12 mouse cellular contexts compared by ENCODE assay signal in genomic region chr14:14991642-14992041, GRCm38 (mm10).
"Had no signal": no experiment of that assay in that cellular context is flagged by ENCODE, and none has a peak within 500 bp of the region (broad histone marks: within the 10 kb centered on the region; RNA-seq: fewer than 3 reads in every experiment).

No protein-coding gene starts in this region.

- H3K9ac ChIP-seq: kidney, embryonic 15.5 days; limb, embryonic 15.5 days; liver, embryonic 13.5 days; midbrain, embryonic 13.5 days; neural tube, embryonic 15.5 days had no signal

- H3K27ac ChIP-seq: kidney, embryonic 15.5 days; limb, embryonic 15.5 days; liver, embryonic 13.5 days; midbrain, embryonic 13.5 days; neural tube, embryonic 15.5 days; stomach, postnatal 0 days had no signal

- H3K4me1 ChIP-seq: kidney, embryonic 15.5 days; limb, embryonic 15.5 days; liver, embryonic 13.5 days; midbrain, embryonic 13.5 days; neural tube, embryonic 15.5 days had no signal

- H3K9me3 ChIP-seq: kidney, embryonic 15.5 days; limb, embryonic 15.5 days; liver, embryonic 13.5 days; midbrain, embryonic 13.5 days; neural tube, embryonic 15.5 days had no signal

- ATAC-seq: intestine, embryonic 16.5 days; midbrain, embryonic 13.5 days had no signal

- DNase-seq: kidney, adult 2 months; kidney, postnatal 25 days; liver, embryonic 13.5 days; lung, adult 18-20 months; right cerebral cortex, adult 18-20 months; thymus, postnatal 25 days had no signal

- H3K36me3 ChIP-seq: kidney, embryonic 15.5 days; limb, embryonic 15.5 days; liver, embryonic 13.5 days; midbrain, embryonic 13.5 days; neural tube, embryonic 15.5 days had no signal

- H3K4me3 ChIP-seq: kidney, embryonic 15.5 days; limb, embryonic 15.5 days; liver, embryonic 13.5 days; midbrain, embryonic 13.5 days; neural tube, embryonic 15.5 days had no signal

- H3K4me2 ChIP-seq: kidney, embryonic 15.5 days; limb, embryonic 15.5 days; liver, embryonic 13.5 days; midbrain, embryonic 13.5 days; neural tube, embryonic 15.5 days had no signal

- H3K27me3 ChIP-seq: kidney, embryonic 15.5 days; limb, embryonic 15.5 days; liver, embryonic 13.5 days; midbrain, embryonic 13.5 days; neural tube, embryonic 15.5 days had no signal
